Mouse (Mus musculus): ENCODE measurements around the gene Prelp. TPM values are rescaled to one million over a fixed set of nuclear protein-coding genes. Genes with fewer than 3 reads are reported as not detected.
"Not testable (repeated sequence)": the region's sequence is repeated elsewhere in the genome, so short reads cannot be mapped to it uniquely, and the experiment has no call there.

Gene Prelp
- 10 to 100 TPM; 14.9 to 21.8 TPM for total RNA-seq (2021)
- long read RNA-seq, experiment 1, transcript Prelp-201 (3 exons, 3,615 nt) = major isoform, 9 of 14 reads
- long read RNA-seq, experiment 1, partial matches to known transcripts = 1 of 14 reads
- long read RNA-seq, experiment 1, other reads (novel, unspliced or antisense) = 4 of 14 reads
- long read RNA-seq, experiment 2, transcript Prelp-201 (3 exons, 3,615 nt) = major isoform, 19 of 31 reads
- long read RNA-seq, experiment 2, partial matches to known transcripts = 1 of 31 reads
- long read RNA-seq, experiment 2, other reads (novel, unspliced or antisense) = 11 of 31 reads

DNA sequence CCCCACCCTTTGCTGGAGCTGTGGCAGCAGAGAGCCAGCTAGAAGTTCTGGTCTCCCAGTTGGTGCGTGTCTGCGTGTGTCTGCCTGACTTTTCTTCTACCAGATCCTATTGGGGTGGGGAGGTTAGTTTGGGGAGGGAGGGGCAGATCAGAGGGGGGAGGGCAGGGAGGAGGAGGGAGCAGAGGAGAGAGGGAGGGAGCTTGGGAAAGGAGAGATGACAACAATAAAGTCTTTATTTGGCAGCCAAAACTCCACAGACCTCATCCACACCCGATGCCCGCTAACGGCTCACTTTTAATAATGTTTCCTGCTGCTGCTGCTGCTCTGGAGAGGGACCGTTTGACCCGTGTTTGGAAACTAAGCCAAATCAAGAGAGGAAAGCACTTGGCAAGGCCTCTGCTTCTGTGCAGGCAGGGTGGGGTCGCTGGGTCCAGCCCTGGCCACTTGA, at the start of gene Prelp:
Gene Prelp (minus strand): TSS at position 111 of the 448 bp plus-strand sequence.
- DNase-seq = peak; percentile 64

DNA sequence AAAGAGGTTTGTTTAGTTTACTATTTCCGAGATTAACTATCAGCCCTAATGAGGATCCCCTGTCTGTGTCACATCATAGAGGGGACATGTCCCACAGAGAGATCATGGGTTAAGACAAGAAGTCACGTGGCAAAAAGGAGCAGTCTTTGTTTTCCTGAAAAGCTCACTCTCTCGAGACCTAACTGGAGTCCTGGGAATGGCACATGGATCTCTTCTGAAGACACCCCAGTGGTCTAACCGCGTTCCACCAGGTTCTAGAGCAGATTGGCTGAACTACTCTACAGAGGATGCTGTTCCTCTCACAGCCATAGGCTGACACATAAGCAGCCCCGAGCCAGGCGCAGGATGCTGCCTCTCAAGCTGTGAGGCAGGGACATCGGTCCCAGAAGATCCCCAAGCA, 48.2 kb upstream of the Prelp start:
- no peak for DNase-seq

- DNase-seq = no peak
Measured at GRCm38 (mm10) chr1:133968788-133969325, 47.6 kb upstream of the Prelp start.

GRCm38 (mm10) chr1:133967481-133968017, 46.3 kb upstream of the Prelp start:
- no peak for DNase-seq

GRCm38 (mm10) chr1:133966044-133966443, 44.8 kb upstream of the Prelp start:
- DNase-seq = no peak

DNA sequence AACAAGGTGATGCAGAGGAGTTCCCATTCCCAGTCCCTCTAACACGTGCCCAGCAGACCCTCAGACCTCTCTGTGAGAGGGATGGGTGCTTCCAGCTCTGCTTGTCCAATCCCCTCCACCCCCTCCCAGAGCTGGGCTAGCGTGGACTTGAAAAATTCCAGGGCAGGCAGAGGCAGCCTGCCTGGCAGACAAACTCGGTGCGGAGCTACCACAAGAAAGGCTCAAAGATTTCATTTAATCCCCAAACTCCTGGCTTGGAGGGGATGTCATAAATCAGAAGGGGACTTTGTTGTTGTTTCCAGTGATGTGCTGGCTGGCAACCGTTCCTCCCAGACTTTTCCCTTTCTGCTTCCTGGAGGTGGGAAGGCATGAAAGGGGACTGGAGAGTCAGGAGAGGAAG, 44.1 kb upstream of the Prelp start:
- no peak for DNase-seq

GRCm38 (mm10) chr1:133964742-133965141, 43.5 kb upstream of the Prelp start:
- DNase-seq = no peak

DNA sequence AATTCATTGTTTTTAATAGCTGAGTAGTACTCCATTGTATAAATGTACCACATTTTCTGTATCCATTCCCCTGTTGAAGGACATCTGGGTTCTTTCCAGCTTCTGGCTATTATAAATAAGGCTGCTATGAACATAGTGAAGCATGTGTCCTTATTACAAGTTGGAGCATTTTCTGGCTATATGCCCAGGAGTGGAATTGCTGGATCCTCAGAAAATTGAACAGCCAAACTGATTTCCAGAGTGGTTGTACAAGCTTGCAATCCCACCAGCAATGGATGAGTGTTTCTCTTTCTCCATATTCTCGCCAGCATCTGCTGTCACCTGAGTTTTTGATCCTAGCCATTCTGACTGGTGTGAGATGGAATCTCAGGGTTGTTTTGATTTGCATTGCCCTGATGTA, 42.4 kb upstream of the Prelp start:
- DNase-seq = not testable (repeated sequence)

- DNase-seq = not testable (repeated sequence)
Measured at GRCm38 (mm10) chr1:133963128-133963527, 41.9 kb upstream of the Prelp start.

DNA sequence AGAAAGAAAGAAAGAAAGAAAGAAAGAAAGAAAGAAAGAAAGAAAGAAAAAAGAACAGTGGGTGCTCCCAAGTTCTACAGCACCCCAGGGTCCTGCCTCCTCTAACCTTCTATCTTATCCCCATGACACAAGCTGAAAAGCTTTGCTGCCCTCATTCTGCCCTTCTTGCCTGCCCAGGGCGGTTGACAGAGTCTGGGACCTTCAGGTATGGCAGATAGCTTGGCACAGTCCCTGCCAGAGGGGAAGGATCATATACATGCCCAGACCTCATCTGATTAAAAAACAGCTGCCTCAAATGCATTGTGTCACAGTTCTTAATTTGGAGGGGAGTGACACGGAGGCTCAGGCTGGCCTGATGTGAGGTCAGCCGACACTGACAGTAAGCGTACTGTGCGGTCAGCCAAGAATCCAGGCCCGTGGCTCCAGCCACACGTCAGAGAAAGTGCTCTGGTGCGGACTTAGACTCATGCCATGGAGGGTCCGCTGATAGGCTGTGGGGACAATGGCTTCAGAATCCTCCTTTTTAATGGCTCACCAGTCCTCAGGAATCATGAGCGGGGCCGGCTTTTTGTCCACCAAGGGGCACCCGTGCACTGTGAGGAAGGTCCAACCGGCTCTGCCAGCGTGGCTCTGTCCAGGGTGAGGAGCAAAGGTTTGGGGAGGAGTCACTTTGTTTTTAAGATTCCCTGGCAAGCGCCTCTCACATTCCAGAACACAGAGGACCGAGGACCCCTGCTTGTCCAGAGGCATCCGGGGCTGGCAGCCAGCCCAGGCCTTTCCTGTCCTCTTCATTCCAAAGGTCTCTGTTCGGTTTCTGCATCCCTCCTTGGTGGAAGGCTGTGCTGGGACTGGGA, 40.3 kb upstream of the Prelp start:
- peak; percentile 85 for DNase-seq

DNA sequence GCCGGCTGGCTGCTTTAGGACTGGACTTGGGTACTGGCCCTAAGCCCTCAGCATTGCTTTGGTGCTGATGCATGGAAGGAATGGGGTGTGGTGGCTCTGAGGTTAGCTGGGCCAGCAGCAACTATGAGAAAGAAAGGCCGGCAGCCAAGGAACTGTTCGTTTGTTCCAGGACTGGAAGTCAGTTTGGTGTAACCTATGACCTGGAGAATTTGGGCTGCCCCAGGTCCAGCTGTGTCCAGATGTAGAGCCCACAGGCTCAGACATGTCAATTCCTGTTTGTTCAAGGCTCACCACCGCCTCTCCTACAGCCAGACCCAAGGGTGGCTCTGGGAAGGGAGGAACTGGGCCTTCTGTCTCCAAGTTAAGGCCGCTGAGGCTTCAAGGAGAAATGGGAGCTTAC, 38.3 kb upstream of the Prelp start:
- DNase-seq = peak; percentile 64

DNA sequence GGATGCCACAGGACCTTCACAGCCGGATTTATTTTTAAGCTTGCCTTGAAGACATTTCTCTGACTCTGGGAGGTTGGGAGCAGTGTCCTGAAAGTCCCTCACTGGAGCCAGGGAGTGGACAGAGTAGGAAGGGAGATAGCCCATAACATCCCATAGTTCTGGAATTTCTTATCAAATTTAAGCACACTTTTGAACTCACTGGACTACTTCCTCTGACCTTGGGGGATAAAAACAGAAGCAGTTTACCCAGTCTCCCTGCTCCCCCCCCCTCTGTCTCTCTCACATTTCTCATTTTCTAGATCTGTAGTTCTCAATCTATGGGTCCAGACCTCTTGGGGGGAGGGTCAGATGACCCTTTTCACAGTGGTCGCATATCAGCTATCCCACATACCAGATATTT, 32.8 kb upstream of the Prelp start:
- DNase-seq = no peak

GRCm38 (mm10) chr1:133953261-133953742, 32.1 kb upstream of the Prelp start:
- DNase-seq = peak; percentile 77

- no peak for DNase-seq
Measured at GRCm38 (mm10) chr1:133951598-133951997, 30.4 kb upstream of the Prelp start.

DNA sequence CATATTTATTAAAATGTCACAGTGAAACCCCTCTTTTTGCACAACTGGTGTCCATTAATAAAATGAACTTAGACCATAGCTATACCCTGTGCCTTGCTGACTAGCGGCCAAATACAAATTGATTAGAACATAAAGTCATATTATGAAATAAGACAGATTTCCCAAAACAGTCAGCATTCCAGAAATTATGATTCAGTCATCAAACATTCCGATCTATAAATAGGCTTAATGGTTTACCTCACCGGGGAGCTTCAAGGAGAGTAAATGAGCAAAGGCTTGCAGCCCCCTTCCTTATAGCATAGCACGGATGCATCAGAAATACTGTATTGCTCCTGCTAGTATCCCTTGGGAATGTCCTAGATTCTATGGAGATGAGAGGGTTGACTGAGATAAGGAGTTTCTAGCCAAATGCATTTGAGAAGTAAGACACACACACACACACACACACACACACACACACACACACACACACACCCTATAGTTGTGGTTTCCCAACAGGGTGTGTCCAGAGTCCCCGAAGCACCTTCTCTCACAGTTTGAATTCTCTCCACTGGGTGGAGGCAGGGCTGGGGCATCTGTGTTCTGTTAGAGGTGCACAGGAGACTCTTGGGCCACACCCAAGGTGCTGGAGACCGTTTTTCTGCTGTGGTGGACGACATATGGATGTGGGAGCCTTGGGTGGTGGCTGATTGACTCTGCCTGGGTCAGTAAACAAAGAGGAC, 29.0 kb upstream of the Prelp start:
- no peak for DNase-seq

DNA sequence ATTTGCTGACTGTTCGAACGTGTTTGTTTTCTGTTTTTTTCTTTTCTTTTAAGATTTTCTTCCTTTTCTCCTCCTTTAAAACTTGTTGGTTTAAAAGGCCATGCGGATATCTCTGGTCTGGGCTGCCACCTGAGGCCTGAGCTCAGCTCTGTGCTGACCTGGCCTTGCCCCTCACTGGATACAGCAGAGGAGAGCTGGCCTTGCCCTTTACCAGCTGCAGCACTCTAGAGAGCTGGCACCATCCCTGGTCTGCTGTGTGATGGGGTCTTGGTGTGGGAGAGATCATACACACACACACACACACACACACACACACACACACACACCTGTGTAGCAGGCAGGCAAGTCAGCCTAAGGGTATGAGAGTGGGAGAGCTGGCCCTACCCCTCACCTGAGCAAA, 23.9 kb upstream of the Prelp start:
- no peak for DNase-seq

GRCm38 (mm10) chr1:133941904-133942303, 20.7 kb upstream of the Prelp start:
- no peak for DNase-seq

- DNase-seq = no peak
Measured at GRCm38 (mm10) chr1:133941158-133941860, 20.1 kb upstream of the Prelp start.

DNA sequence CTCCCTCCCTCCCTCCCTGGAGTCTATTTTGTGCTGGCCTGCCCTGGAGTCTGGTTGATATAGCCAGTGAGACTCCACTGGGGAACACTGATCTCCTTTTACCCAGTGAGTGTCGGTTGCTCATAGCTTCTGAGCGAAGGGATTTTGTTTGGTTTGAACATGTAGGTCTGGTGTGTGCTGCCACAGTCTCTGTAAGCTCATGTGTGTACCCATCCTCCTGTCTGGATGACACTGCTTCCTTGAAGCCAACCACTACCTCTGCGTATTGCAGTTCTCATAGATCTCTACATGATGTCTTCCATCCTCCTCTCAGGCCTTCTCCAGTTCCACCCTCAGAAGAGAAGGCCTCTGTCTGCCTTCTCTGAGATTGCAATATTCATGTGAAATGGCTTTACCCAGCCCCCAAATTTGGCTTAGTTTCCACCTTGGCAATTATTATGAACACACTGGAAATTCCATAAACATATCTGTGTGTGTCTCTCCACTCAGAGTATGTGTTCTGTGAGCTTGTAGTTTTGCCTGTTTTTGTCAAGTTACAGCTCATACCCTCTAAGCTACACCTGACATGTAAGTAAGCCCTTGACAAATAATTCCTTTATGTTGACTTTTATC, 19.4 kb upstream of the Prelp start:
- DNase-seq = no peak

DNA sequence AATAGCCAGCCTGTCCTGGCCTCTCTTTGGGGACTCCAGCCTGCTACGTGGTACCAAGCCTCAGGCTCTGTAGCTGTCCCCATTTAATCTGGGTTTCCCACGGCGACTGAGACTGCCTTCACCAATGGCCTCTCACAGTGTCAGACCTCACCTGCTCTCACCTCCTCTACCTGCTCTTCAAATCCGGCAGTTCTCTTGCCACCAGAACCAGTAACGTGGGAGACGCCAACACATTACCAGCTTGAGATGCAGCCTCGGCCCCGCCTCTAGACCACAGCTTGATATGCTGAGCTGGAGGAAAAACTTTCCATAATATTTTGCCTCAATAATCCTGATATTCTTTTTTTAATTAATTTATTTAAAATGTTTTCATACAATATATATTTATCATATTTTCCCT, 18.5 kb upstream of the Prelp start:
- DNase-seq = no peak

GRCm38 (mm10) chr1:133936169-133936568, 15.0 kb upstream of the Prelp start:
- DNase-seq = no peak

Data from gastrocnemius, postnatal 25 days (tissue).